Mouse (Mus musculus) MEL (cell line): ENCODE data around the gene Acox2. TPM values are rescaled to one million over a fixed set of nuclear protein-coding genes. Genes with fewer than 3 reads are reported as not detected.

Source experiments
- DNase-seq: peaks from one replicate; pipeline ENCODE4 v3.0.0; 2011; ENCODE audit warnings: low read depth, low spot score
- H3K27ac ChIP-seq: 2 replicates; pipeline ENCODE4 v1.5.1; 2012; ENCODE audit warnings: low read depth, mild to moderate bottlenecking, control low read depth, low read length, moderate library complexity; ENCODE audit not compliant: control insufficient read depth
- H3K27me3 ChIP-seq, 2 experiments: fragments of 150-350 bp in 1 of 2; sonication (generic) in 1 of 2; 2 replicates each; pipeline ENCODE4 v1.6.1; 2012; ENCODE audit warnings: low read length in 2 of 2, mild to moderate bottlenecking in 2 of 2, improper control_type of control experiment in 1 of 2, moderate library complexity in 1 of 2; ENCODE audit not compliant: insufficient read depth in 2 of 2, control insufficient read depth in 1 of 2
- H3K36me3 ChIP-seq, 2 experiments: 2 replicates each; pipeline ENCODE4 v1.6.1; 2012 to 2014; ENCODE audit warnings: low read length in 2 of 2, improper control_type of control experiment in 1 of 2, inconsistent platforms in 1 of 2, mild to moderate bottlenecking in 1 of 2; ENCODE audit not compliant: insufficient read depth in 2 of 2, control insufficient read depth in 1 of 2
- H3K4me1 ChIP-seq, 2 experiments: fragments of 150-350 bp in 1 of 2; sonication (generic) in 1 of 2; 2 replicates each; pipeline ENCODE4 v1.6.1; 2012; ENCODE audit warnings: low read length in 2 of 2, improper control_type of control experiment in 1 of 2, mild to moderate bottlenecking in 1 of 2; ENCODE audit not compliant: insufficient read depth in 2 of 2, control insufficient read depth in 1 of 2
- H3K4me3 ChIP-seq, 2 experiments: fragments of 150-350 bp in 1 of 2; sonication (generic) in 1 of 2; 2 replicates each; pipeline ENCODE4 v1.5.1; 2012; ENCODE audit warnings: low read depth in 2 of 2, low read length in 2 of 2, mild to moderate bottlenecking in 2 of 2, moderate library complexity in 2 of 2, control low read depth in 1 of 2, improper control_type of control experiment in 1 of 2; ENCODE audit not compliant: control insufficient read depth in 1 of 2, insufficient read depth in 1 of 2
- H3K79me2 ChIP-seq: 2 replicates; pipeline ENCODE4 v1.6.1; 2012; ENCODE audit warnings: mild to moderate bottlenecking, low read length, moderate library complexity; ENCODE audit not compliant: control insufficient read depth, poor library complexity, insufficient read depth
- H3K9ac ChIP-seq: 2 replicates; pipeline ENCODE4 v1.6.1; 2012; ENCODE audit warnings: low read depth, mild to moderate bottlenecking, control low read depth, low read length, moderate library complexity; ENCODE audit not compliant: control insufficient read depth, poor library complexity, severe bottlenecking
- H3K9me3 ChIP-seq: fragments of 150-350 bp; sonication (generic); replicated peaks from 2 replicates; pipeline ENCODE4 v1.6.1; 2012; ENCODE audit warnings: mild to moderate bottlenecking, low read length, improper control_type of control experiment, moderate library complexity; ENCODE audit not compliant: insufficient read depth
- CHD1 ChIP-seq: IDR thresholded peaks from 2 replicates; pipeline ENCODE4 v1.6.1; 2012; ENCODE audit warnings: low read depth, mild to moderate bottlenecking, inconsistent platforms, low read length, improper control_type of control experiment
- CHD2 ChIP-seq: IDR thresholded peaks from 2 replicates; pipeline ENCODE4 v1.6.1; 2011; ENCODE audit warnings: low read length, improper control_type of control experiment
- CTCF ChIP-seq, 3 experiments: IDR thresholded peaks in 2 of 3; conservative IDR thresholded peaks in 1 of 3; 2 replicates each; pipeline ENCODE4 v1.5.1; 2011 to 2012; ENCODE audit warnings: low read length in 3 of 3, low read depth in 2 of 3, mild to moderate bottlenecking in 2 of 3, improper control_type of control experiment in 1 of 3, inconsistent platforms in 1 of 3, mixed read lengths in 1 of 3, moderate library complexity in 1 of 3; ENCODE audit not compliant: control insufficient read depth in 1 of 3, insufficient read depth in 1 of 3, poor library complexity in 1 of 3, severe bottlenecking in 1 of 3
- ELF1 ChIP-seq: IDR thresholded peaks from 2 replicates; pipeline ENCODE4 v1.6.1; 2014; ENCODE audit warnings: low read depth, mild to moderate bottlenecking, inconsistent platforms, low read length, improper control_type of control experiment, moderate library complexity
- EP300 ChIP-seq, 2 experiments: IDR thresholded peaks; 2 replicates each; pipeline ENCODE4 v1.6.1; 2011; ENCODE audit warnings: improper control_type of control experiment in 2 of 2, low read length in 2 of 2, low read depth in 1 of 2, mild to moderate bottlenecking in 1 of 2
- GABPA ChIP-seq: IDR thresholded peaks from 2 replicates; pipeline ENCODE4 v1.6.1; 2012; ENCODE audit warnings: low read depth, mild to moderate bottlenecking, inconsistent platforms, low read length, improper control_type of control experiment, moderate library complexity
- MAFK ChIP-seq: IDR thresholded peaks from 2 replicates; pipeline ENCODE4 v1.6.1; 2011; ENCODE audit warnings: low read depth, mild to moderate bottlenecking, low read length, improper control_type of control experiment, borderline replicate concordance
- MAX ChIP-seq: IDR thresholded peaks from 2 replicates; pipeline ENCODE4 v1.6.1; 2011; ENCODE audit warnings: low read length, improper control_type of control experiment
- MEF2A ChIP-seq: IDR thresholded peaks from 2 replicates; pipeline ENCODE4 v1.6.1; 2014; ENCODE audit warnings: low read depth, mild to moderate bottlenecking, inconsistent platforms, low read length, improper control_type of control experiment; ENCODE audit not compliant: poor library complexity, insufficient replicate concordance, severe bottlenecking; ENCODE audit errors: extremely low read depth
- MXI1 ChIP-seq: IDR thresholded peaks from 2 replicates; pipeline ENCODE4 v1.6.1; 2011; ENCODE audit warnings: mild to moderate bottlenecking, low read depth, low read length, improper control_type of control experiment
- MYC ChIP-seq: IDR thresholded peaks from 2 replicates; pipeline ENCODE4 v1.6.1; 2011; ENCODE audit warnings: low read depth, mild to moderate bottlenecking, low read length, improper control_type of control experiment, moderate library complexity
- NELFE ChIP-seq: IDR thresholded peaks from 2 replicates; pipeline ENCODE4 v1.6.1; 2011; ENCODE audit warnings: low read depth, low read length, improper control_type of control experiment
- NRF1 ChIP-seq: IDR thresholded peaks from 2 replicates; pipeline ENCODE4 v1.6.1; 2014; ENCODE audit warnings: low read depth, mild to moderate bottlenecking, inconsistent platforms, low read length, improper control_type of control experiment, moderate library complexity; ENCODE audit not compliant: poor library complexity, insufficient read depth, severe bottlenecking
- RAD21 ChIP-seq: IDR thresholded peaks from 2 replicates; pipeline ENCODE4 v1.6.1; 2011; ENCODE audit warnings: mild to moderate bottlenecking, low read depth, low read length, improper control_type of control experiment
- RCOR1 ChIP-seq: IDR thresholded peaks from 2 replicates; pipeline ENCODE4 v1.6.1; 2012; ENCODE audit warnings: low read depth, mild to moderate bottlenecking, inconsistent platforms, low read length, improper control_type of control experiment
- SIN3A ChIP-seq: IDR thresholded peaks from 2 replicates; pipeline ENCODE4 v1.6.1; 2012; ENCODE audit warnings: low read length, improper control_type of control experiment, inconsistent platforms
- SMC3 ChIP-seq: IDR thresholded peaks from 2 replicates; pipeline ENCODE4 v1.6.1; 2011; ENCODE audit warnings: low read depth, low read length, improper control_type of control experiment
- TAL1 ChIP-seq: IDR thresholded peaks from 2 replicates; pipeline ENCODE4 v1.6.1; 2012; ENCODE audit warnings: mild to moderate bottlenecking, inconsistent platforms, low read length, moderate library complexity, mixed read lengths
- TBP ChIP-seq: IDR thresholded peaks from 2 replicates; pipeline ENCODE4 v1.8.0; 2011; ENCODE audit warnings: low read depth, low read length, improper control_type of control experiment
- USF1 ChIP-seq: IDR thresholded peaks from 2 replicates; pipeline ENCODE4 v1.6.1; 2014; ENCODE audit warnings: low read depth, mild to moderate bottlenecking, inconsistent platforms, low read length, improper control_type of control experiment, moderate library complexity
- USF2 ChIP-seq, 2 experiments: IDR thresholded peaks; 2 replicates each; pipeline ENCODE4 v1.6.1; 2011 to 2012; ENCODE audit warnings: improper control_type of control experiment in 2 of 2, low read length in 2 of 2, borderline replicate concordance in 1 of 2, inconsistent platforms in 1 of 2, low read depth in 1 of 2, mild to moderate bottlenecking in 1 of 2; ENCODE audit not compliant: insufficient read depth in 1 of 2
- ZC3H11A ChIP-seq: IDR thresholded peaks from 2 replicates; pipeline ENCODE4 v1.6.1; 2012; ENCODE audit warnings: low read depth, mild to moderate bottlenecking, inconsistent platforms, low read length, improper control_type of control experiment
- ZKSCAN1 ChIP-seq: IDR thresholded peaks from 2 replicates; pipeline ENCODE4 v1.6.1; 2012; ENCODE audit warnings: low read depth, mild to moderate bottlenecking, inconsistent platforms, low read length, improper control_type of control experiment, moderate library complexity
- ZMIZ1 ChIP-seq: IDR thresholded peaks from 2 replicates; pipeline ENCODE4 v1.6.1; 2012; ENCODE audit warnings: low read depth, mild to moderate bottlenecking, inconsistent platforms, low read length, improper control_type of control experiment, moderate library complexity
- polyA plus RNA-seq, 2 experiments: library from polyadenylated mRNA; stranded (reverse) in 1 of 2; unstranded in 1 of 2; fragments of >175 nt in 1 of 2; fragments of >200 nt in 1 of 2; gene quantifications; 2 replicates each; pipeline versions ENCODE4 v1.2.1 to v1.2.4; 2012; ENCODE audit warnings: low replicate concordance in 2 of 2, low read depth in 1 of 2; ENCODE audit not compliant: insufficient read length in 2 of 2, insufficient read depth in 1 of 2, missing spikeins in 1 of 2
- total RNA-seq: library from RNA; depleted of rRNA; stranded (reverse); fragments of 300-350 nt; gene quantifications from 2 replicates; pipeline ENCODE4 v1.2.3, GENCODE M21; 2012

Gene Acox2
- total and polyA plus RNA-seq, 3 experiments = 0.43 TPM; not detected in 2

DNA sequence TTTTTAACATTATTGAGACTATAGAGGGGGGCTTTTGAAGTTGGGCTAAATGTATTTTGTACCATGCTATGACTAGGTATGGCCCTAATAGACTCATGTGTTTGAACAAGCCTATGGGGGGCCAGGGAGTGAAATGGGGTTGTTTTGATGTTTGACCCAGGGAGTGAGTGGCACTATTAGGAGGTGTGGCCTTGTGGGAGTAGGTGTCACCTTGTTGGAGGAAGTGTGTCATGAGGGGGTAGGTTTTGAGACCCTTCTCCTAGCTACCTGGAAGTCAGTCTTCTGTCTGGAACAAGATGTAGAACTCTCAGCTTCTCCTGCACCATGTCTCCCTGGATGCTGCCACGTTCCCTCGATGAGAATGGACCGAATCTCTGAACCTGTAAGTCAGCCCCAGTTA lies 68.6 kb downstream of the Acox2 start:
- Histone ChIP-seq H3K9ac (no peak overlapping the region), H3K9me3 (no peaks in the 10 kb centered on the region), H3K79me2 (no peaks in the 10 kb centered on the region), H3K27me3 (no peaks in the 10 kb centered on the region; a peak in 1 of 4 replicates), H3K4me1 (peaks cover 4% of the 10 kb centered on the region in 2 experiments; a peak in 2 of 4 replicates), H3K4me3 (no peak overlapping the region), H3K27ac (no peak overlapping the region), H3K36me3 (peaks cover 0 to 3% of the 10 kb centered on the region in 2 experiments; a peak in 1 of 4 replicates)
- DNase-seq = no peak
- TF ChIP-seq GABPA (no peak), NELFE (no peak), RCOR1 (no peak), SIN3A (no peak), ELF1 (no peak), TBP (no peak), ZMIZ1 (no peak), CTCF (IDR thresholded peaks at IDR 0.05 in 2 of 3, conservative IDR thresholded peaks at IDR 0.05 in 1 of 3; ENCODE audit: control insufficient read depth in 1 of 3, insufficient read depth in 1 of 3, low read depth in 2 of 3, low read length in 3 of 3, poor library complexity in 1 of 3, severe bottlenecking in 1 of 3) (no peak), MAX (no peak), RAD21 (no peak), USF2 (IDR thresholded peaks at IDR 0.05; ENCODE audit: borderline replicate concordance in 1 of 2, insufficient read depth in 1 of 2, low read depth in 1 of 2, low read length in 2 of 2) (no peak), MXI1 (no peak), NRF1 (no peak), MAFK (no peak), EP300 (IDR thresholded peaks at IDR 0.05; ENCODE audit: low read depth in 1 of 2, low read length in 2 of 2) (no peak), SMC3 (no peak), ZC3H11A (no peak)

DNA sequence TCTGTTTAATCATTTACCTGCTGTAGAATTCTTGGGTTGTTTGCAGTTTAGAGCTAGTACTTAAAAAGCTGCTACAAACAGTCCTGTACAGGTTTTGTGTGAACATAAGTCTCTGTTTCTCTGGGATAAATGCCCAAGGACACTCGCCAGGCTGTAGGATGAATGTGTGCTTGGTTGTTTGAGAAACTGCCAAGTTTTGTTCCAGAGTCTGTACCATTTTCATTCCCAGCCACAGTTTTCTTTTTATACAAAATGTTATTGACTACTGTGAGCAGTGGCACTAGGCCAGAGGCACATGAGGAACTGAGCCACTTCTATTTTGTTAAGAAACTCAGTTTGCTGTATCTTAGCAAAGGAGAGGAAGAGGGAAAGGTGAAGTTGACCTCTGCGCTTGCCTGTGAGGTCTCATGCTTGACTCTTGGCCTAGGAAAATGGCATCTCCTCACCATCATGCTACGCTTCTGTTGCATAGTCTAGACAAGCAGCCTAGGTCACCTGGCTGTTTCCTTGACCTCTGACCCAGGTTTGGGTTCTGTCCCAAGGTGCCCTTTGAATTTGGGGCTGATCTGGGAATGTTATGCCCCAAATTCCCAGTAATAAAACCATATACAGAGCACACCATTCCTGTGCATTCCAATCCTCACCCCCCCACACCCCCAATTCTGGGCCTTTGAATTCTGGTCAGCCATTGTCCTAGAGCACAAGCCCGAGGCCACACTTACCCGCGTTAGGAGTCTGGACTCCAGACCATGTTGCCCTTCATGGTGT lies 72.7 kb downstream of the Acox2 start:
- Histone ChIP-seq H3K36me3 (peaks cover 0 to 3% of the 10 kb centered on the region in 2 experiments; a peak in 1 of 4 replicates), H3K27ac (no peak overlapping the region), H3K4me1 (peaks cover 4% of the 10 kb centered on the region in 2 experiments; a peak in 2 of 4 replicates), H3K4me3 (no peak overlapping the region), H3K27me3 (no peaks in the 10 kb centered on the region), H3K9ac (no peak overlapping the region), H3K79me2 (no peaks in the 10 kb centered on the region), H3K9me3 (no peaks in the 10 kb centered on the region)
- no peak for DNase-seq
- no peak for TF ChIP-seq MYC
- TF ChIP-seq ZKSCAN1 = no peak
- TF ChIP-seq TAL1 = no peak
- TF ChIP-seq CHD1 = no peak
- TF ChIP-seq MEF2A = no peak
- TF ChIP-seq RCOR1 = no peak
- TF ChIP-seq MAFK = no peak
- no peak for TF ChIP-seq ZC3H11A
- no peak for TF ChIP-seq ELF1
- no peak for TF ChIP-seq USF1
- TF ChIP-seq CHD2 = no peak
